Mouse (Mus musculus) cerebellum, adult 11 months (tissue): Measurements from ENCODE around the gene Dnajc3.
A peak's percentile ranks its signal among the peaks of the same experiment; 100 is the strongest.

Experiments used
- DNase-seq: peaks from one replicate; pipeline ENCODE4 v3.0.0; 2022

The Dnajc3 gene

DNA sequence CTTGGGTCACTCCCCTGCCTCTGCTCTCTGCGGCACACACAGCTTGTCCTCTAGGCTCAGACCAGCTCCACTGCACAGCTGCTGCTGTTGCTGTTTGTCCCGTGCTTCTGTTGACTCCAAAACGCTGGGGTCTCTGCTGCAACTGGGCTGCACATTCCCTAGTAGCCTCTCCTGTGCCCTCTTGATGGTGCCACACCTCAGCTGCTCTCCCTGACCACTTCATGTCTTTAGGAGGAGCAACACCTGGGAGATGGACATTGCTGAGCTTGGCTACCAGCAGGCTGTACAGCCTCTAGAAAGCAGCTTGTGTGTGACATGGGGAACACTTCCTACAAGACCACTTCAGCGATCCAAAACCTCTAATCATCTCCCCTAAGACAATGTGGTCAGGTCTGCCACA is 46.4 kb downstream of the Dnajc3 start:
- DNase-seq, result no peak

DNA sequence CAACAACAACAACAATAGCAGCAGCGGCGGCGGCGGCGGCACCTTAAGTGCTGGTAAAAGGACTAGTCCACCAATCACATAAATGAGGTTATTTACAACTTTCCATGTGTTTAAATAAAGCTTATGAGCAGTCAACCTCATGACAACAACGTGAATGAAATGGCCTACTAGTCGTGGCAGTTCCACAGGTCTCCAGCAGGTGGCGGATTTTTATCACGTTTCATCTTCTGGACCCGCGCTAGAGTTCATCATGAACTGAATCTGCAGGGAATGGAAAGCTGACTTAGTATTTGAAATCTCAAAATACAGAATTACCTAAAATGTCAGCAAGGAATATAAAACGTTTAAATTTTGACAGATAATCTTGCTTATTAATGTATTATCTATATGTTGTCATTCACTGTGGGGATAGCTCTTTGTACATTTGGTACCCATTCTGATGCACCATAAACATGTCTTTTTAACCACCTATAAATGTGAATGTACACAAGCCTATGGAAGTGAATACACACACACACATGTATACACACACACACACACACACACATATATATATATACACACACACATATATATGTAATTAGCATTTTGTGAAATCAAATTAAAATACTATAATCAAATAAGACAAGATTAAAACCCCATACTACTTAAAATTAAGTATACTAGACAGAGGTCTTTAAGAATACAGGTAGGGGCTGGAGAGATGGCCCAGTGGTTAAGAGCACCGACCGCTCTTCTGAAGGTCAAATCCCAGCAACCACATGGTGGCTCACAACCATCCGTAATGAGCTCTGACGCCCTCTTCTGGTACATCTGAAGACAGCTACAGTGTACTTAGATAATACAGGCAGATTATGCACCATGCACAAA is 49.1 kb downstream of the Dnajc3 start:
- peak; percentile 59 for DNase-seq

GRCm38 (mm10) chr14:118987523-118988496 is 50.0 kb downstream of the Dnajc3 start:
- no peak for DNase-seq

GRCm38 (mm10) chr14:118995226-118995925 is 57.6 kb downstream of the Dnajc3 start:
- DNase-seq, result no peak

GRCm38 (mm10) chr14:119003320-119003719 is 65.5 kb downstream of the Dnajc3 start:
- DNase-seq, result no peak

- no peak for DNase-seq
Observed at GRCm38 (mm10) chr14:119005834-119006233, 68.1 kb downstream of the Dnajc3 start.

GRCm38 (mm10) chr14:119006441-119007102 is 68.8 kb downstream of the Dnajc3 start:
- DNase-seq, result peak; percentile 54

DNA sequence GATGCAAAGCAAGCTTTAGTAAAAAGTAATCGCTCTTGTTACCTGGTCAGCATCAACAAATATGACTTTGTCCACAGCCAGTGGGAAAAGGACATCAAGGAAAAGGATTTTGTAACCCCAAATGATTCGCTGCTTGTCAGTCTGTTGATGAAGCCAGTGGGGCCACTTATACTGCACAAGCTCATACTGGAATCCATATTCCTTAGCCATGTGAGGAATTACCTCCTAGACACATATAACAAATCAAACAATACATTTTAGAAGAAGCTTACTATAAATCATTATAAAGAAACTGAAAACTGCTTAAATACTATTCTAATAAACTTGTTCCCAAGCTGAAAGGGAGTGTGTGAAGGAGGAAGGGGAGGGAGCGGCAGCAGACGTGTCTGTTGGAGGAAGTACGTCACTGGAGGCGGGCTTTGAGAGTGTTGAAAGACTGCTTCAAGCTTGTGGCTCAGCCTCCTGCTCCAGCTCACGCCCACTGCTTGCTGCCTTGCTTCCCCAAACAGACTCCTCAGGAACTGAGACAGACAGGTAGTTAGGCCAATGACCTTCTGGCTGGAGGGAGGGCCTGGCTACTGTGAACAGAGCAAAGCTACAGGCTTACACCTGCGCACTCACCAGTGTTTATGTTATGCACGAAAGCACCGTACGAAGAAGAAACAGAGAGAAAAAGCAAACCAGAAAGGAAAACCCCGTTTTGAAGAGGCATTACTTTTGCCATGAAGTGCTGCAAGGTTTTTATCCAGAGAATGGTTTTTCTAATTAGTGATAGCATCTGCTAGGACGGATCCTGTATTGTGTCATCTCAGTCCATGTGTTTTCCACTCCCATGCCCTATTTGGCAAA is 69.6 kb downstream of the Dnajc3 start:
- peak; percentile 97 for DNase-seq

DNA sequence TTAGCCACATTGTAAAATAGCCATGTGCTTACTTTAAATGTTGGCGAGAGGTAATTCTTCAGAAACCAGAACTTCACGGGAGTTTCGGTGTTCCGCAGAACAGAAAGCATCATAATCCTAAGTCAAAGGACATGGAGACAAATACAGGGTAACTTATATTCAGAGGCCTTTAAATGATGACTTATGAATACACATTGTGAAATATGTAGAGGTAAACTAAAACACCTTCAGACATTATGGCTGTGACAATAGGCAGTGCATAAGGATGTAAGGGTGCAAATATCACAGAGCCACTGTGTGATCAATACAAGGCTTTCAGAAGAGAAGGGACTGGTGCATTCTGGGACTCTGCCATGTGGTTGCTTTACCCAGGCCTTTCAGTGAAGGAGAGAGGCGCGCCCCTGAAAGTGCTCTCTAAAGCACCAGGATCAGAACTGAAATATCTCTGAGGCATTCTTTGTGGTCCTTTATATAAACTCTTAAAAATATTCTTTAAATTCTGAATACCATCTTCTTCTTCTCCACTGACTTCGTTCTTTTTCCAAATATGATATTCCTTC is 70.3 kb downstream of the Dnajc3 start:
- no peak for DNase-seq

DNA sequence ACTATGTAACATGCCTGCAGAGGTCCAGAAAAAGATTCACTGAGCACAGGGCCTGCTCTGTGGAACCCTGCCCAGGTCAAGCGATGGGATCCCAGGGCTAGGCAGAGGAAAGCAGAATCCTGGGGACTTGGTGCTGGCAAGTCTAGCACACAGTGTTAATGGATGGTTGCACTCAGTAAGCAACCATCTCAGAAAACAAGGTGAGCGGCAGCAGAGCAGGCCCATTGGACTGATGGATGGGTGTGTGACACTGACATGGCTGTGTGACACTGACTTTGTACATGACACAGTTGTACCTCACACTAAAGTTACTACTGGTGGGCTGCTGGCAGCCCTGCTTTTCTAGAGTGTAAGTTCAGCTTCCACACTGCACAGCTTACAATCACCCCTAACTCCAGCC is 71.8 kb downstream of the Dnajc3 start:
- DNase-seq, result no peak

DNA sequence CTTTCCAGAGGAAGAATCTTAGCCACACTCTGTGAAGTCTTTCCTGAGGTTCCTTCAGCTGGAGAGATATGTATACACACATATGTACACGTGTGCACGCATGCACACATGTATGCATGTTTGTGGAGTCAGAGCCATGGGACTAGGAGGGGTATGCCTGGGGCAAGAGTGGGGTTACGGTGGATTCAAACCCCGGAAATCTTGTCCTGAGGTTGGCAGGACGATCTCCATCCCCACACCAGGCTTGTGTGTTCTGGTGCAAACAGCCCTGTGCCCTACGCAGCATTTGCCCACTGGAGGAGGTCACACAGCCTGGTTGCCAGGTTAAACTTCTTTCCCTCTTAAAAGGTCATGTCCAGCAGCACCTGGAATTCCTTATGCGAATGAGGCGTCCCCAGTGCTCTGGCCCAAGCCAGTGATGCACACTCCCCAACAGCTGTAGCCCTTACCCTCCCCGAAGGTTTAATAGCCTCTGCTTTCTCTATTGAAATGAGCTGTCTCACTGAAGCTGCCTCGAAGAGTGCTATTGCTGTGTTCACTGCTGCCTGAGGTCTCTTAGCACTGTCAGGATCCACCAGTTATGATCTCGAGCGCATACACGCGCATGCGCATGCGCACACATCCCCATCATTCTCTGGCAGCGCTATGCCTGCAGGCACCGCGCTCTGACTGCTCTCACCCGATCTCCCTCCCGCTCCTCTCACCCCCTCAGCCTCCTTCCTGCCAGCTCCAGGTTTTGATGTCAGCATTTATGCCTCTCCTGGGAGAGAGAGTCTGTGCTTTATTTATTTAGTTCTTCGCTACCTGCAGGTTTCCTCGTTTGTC is 75.0 kb downstream of the Dnajc3 start:
- DNase-seq, result peak; percentile 81

GRCm38 (mm10) chr14:119013549-119013948 is 75.8 kb downstream of the Dnajc3 start:
- no peak for DNase-seq

DNA sequence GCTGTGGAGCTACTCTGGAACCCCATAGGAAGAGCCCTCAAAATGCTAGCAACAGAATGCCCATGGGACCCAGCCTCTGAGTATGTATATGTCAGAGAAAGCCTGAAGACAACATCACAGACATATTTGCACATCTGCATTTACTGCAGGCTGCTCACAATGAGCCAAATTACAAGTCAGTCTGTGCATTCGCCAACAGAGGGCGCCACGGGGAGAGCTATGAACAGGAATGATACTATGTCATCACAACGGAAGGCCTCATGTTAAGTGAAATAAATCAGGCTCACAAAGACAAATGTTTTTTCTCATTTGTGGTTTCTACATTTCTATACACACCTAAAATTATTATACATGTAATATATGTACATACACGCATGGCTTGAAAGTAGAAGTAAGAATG is 88.1 kb downstream of the Dnajc3 start:
- DNase-seq, result no peak

- no peak for DNase-seq
Observed at GRCm38 (mm10) chr14:119027130-119027529, 89.4 kb downstream of the Dnajc3 start.

DNA sequence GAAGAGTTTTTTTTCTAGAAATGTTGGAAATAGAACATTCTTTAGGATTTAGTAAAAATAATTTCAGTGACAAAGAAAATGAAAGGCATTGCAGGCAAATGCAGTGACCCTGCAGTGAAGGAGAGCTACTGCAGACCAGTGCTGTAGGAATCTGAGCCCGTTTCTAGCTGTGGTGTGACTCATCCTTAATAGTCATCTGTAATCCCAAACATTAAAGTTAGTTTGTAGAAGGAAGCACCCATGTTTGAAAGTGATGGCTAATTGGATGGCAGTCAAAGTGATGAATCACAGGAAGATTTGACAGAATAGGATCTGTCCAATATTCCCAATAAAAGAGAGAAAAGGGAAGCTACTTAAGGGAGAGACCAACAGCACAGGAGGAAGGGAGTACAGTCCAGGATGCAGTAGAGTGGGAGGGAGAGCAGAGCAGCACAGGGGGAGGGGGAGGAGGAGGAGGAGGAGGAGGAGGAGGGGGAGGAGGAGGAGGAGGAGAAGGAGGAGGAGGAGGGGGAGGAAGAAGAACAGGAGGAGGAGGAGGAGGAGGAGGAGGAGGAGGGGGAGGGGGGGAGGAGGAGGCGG is 90.0 kb downstream of the Dnajc3 start:
- no peak for DNase-seq
